Mouse (Mus musculus): ENCODE results near the gene Npr2.

GRCm38 (mm10) chr4:43633736-43634135, 2.0 kb downstream of the Npr2 start:
- TF ChIP-seq POLR2A (IDR thresholded peaks at IDR 0.05; ENCODE audit: control insufficient read depth, low read depth, low read length) (no peak), CTCF (IDR thresholded peaks at IDR 0.05; ENCODE audit: control insufficient read depth, insufficient read depth, insufficient replicate concordance, low read depth, low read length) (no peak)
